Mouse (Mus musculus) neural tube, embryonic 12.5 days (tissue): ENCODE measurements around the gene Rnase1. TPM values are rescaled to one million over a fixed set of nuclear protein-coding genes. Genes with fewer than 3 reads are reported as not detected.

Experiments used
- ATAC-seq: fragments of 200-750 bp; cut with Nextera tagmentation; 2 replicates; pipeline ENCODE4 v1.8.0; 2017; ENCODE audit warnings: low read depth, mild to moderate bottlenecking, moderate TSS enrichment, moderate library complexity; ENCODE audit not compliant: low FRiP score
- H3K27ac ChIP-seq: fragments of 300-500 bp; sonication (generic); 2 replicates; pipeline ENCODE4 v1.5.1; 2016
- H3K27me3 ChIP-seq: fragments of 300-500 bp; sonication (generic); replicated peaks from 2 replicates; pipeline ENCODE4 v1.6.1; 2016; ENCODE audit warnings: mild to moderate bottlenecking
- H3K36me3 ChIP-seq: fragments of 300-500 bp; sonication (generic); 2 replicates; pipeline ENCODE4 v1.6.1; 2016; ENCODE audit warnings: mild to moderate bottlenecking
- H3K4me1 ChIP-seq: fragments of 300-500 bp; sonication (generic); 2 replicates; pipeline ENCODE4 v1.6.1; 2016
- H3K4me2 ChIP-seq: fragments of 300-500 bp; sonication (generic); replicated peaks from 2 replicates; pipeline ENCODE4 v1.6.1; 2016; ENCODE audit warnings: mild to moderate bottlenecking
- H3K4me3 ChIP-seq: fragments of 300-500 bp; sonication (generic); 2 replicates; pipeline ENCODE4 v1.5.1; 2016
- H3K9ac ChIP-seq: fragments of 300-500 bp; sonication (generic); 2 replicates; pipeline ENCODE4 v1.6.1; 2016; ENCODE audit warnings: mild to moderate bottlenecking
- H3K9me3 ChIP-seq: fragments of 300-500 bp; sonication (generic); 2 replicates; pipeline ENCODE4 v1.6.1; 2016; ENCODE audit warnings: mild to moderate bottlenecking
- WGBS: fragments of 180-500 bp; shearing (Covaris S2); methylation state at CpG from one replicate; pipeline ENCODE4 v1.1.7; 2016; 5-methylcytosine and 5-hydroxymethylcytosine counted together
- polyA plus RNA-seq: library from polyadenylated mRNA; unstranded; fragments of >200 nt; fragmentation: Nextera tagmentation; extraction: Ambion mirVana; gene quantifications from 2 replicates; pipeline ENCODE4 v1.2.1, GENCODE M21; 2016

Gene Rnase1
- polyA plus RNA-seq, 1 experiment from 2014 or later = 0.39 TPM

GRCm38 (mm10) chr14:51156056-51156735, 9.6 kb upstream of the Rnase1 start:
- H3K4me3 ChIP-seq = no peak overlapping the region
- 82% methylated on average over 5 of the region's 5 CpGs for WGBS
- H3K27ac ChIP-seq = no peak overlapping the region
- H3K4me2 ChIP-seq = no peak overlapping the region
- no peaks in the 10 kb centered on the region for H3K27me3 ChIP-seq
- H3K9me3 ChIP-seq = no peaks in the 10 kb centered on the region
- no peaks in the 10 kb centered on the region for H3K4me1 ChIP-seq
- H3K36me3 ChIP-seq = no peaks in the 10 kb centered on the region
- no peak overlapping the region for H3K9ac ChIP-seq
- no peak for ATAC-seq

GRCm38 (mm10) chr14:51152249-51152870, 5.8 kb upstream of the Rnase1 start:
- no peak for ATAC-seq
- Histone ChIP-seq H3K27ac (no peak overlapping the region), H3K4me2 (no peak overlapping the region), H3K36me3 (no peaks in the 10 kb centered on the region), H3K4me1 (no peaks in the 10 kb centered on the region), H3K27me3 (no peaks in the 10 kb centered on the region), H3K4me3 (no peak overlapping the region), H3K9ac (no peak overlapping the region), H3K9me3 (no peaks in the 10 kb centered on the region)
- 87% methylated on average over 5 of the region's 5 CpGs for WGBS

GRCm38 (mm10) chr14:51150206-51150831, 3.7 kb upstream of the Rnase1 start:
- 86% methylated on average over 3 of the region's 3 CpGs for WGBS
- no peak overlapping the region for H3K9ac ChIP-seq
- no peak overlapping the region for H3K27ac ChIP-seq
- H3K27me3 ChIP-seq = no peaks in the 10 kb centered on the region
- H3K36me3 ChIP-seq = no peaks in the 10 kb centered on the region
- no peak overlapping the region for H3K4me3 ChIP-seq
- no peak overlapping the region for H3K4me2 ChIP-seq
- ATAC-seq = no peak
- H3K9me3 ChIP-seq = no peaks in the 10 kb centered on the region
- H3K4me1 ChIP-seq = peaks cover 4% of the 10 kb centered on the region; the same call in 1 of the 2 replicates

GRCm38 (mm10) chr14:51149164-51149563, 2.6 kb upstream of the Rnase1 start:
- Histone ChIP-seq H3K4me3 (no peak overlapping the region), H3K4me2 (no peak overlapping the region), H3K4me1 (peaks cover 4% of the 10 kb centered on the region; the same call in 1 of the 2 replicates), H3K9me3 (no peaks in the 10 kb centered on the region), H3K9ac (no peak overlapping the region), H3K27me3 (no peaks in the 10 kb centered on the region), H3K36me3 (no peaks in the 10 kb centered on the region), H3K27ac (no peak overlapping the region)
- ATAC-seq = no peak
- 53% methylated on average over 5 of the region's 5 CpGs for WGBS

DNA sequence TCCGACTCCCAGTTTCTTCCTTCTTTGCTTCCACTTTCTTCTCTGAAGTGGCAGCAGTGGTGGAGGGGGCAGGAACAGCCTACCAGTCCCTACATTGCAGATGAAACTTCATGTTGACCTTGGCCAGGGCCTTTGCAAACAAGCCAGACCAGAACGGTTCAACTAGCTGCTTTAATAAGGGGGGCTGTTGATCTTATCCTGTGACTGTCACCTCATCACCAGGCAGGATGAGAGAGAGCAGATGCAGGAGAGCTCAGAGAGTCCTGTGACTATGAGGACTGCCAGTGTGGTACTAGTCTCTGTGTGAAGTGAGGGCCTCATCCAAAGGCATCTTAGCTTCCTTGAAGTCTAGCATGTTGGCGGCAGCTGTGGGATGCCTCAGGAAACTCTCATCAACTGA, 1.4 kb upstream of the Rnase1 start:
- H3K9ac ChIP-seq = no peak overlapping the region
- WGBS = 72% methylated on average over 3 of the region's 3 CpGs
- no peaks in the 10 kb centered on the region for H3K9me3 ChIP-seq
- H3K4me1 ChIP-seq = peaks cover 4% of the 10 kb centered on the region; the same call in 1 of the 2 replicates
- no peaks in the 10 kb centered on the region for H3K36me3 ChIP-seq
- no peak overlapping the region for H3K4me3 ChIP-seq
- no peak overlapping the region for H3K4me2 ChIP-seq
- H3K27ac ChIP-seq = no peak overlapping the region
- no peaks in the 10 kb centered on the region for H3K27me3 ChIP-seq
- ATAC-seq = no peak

DNA sequence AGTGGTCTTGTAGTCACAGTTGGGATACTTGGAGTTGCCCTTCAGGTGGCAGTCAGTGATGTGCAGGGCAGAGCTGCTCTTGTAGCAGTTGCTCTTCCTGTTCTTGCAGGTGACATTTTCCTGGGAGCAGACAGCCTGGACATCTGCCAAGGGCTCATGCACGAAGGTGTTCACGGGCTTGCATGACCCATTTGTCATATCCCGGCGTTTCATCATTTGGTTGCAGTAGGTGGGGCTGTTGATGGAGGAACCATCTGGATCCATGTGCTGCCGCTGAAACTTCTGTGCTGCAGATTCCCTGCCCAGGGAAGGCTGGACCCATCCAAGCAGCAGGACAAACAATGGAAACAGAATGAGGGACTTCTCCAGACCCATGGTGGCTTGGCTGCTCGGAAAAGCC, 1.1 kb downstream of the Rnase1 start:
- H3K27me3 ChIP-seq = no peaks in the 10 kb centered on the region
- H3K4me1 ChIP-seq = peaks cover 4% of the 10 kb centered on the region; the same call in 1 of the 2 replicates
- WGBS = 87% methylated on average over 6 of the region's 6 CpGs
- no peak overlapping the region for H3K4me3 ChIP-seq
- no peaks in the 10 kb centered on the region for H3K36me3 ChIP-seq
- H3K4me2 ChIP-seq = no peak overlapping the region
- no peak for ATAC-seq
- H3K27ac ChIP-seq = no peak overlapping the region
- H3K9ac ChIP-seq = no peak overlapping the region
- H3K9me3 ChIP-seq = no peaks in the 10 kb centered on the region

DNA sequence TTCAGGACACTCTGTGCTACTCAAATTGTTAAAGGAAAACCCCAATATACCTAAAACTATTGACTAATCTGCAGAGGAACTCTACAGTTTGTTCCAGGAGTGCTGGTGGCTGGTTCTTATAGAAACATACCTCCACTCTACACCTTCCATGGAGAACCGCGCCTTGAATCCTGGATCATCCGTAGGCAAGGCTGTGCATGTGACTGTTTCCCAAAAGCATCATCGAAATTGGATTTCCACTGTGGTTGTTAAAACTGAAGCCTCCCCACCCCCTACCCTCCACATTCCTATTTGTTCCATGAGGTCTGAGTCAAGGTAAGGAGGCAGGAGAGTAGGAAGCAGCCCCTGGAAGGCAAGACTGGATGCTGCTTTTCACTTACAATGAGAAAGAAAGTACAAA, 2.1 kb downstream of the Rnase1 start:
- Histone ChIP-seq H3K4me3 (no peak overlapping the region), H3K4me2 (no peak overlapping the region), H3K9me3 (no peaks in the 10 kb centered on the region), H3K9ac (no peak overlapping the region), H3K36me3 (no peaks in the 10 kb centered on the region), H3K27ac (no peak overlapping the region), H3K4me1 (peaks cover 4% of the 10 kb centered on the region; the same call in 1 of the 2 replicates), H3K27me3 (no peaks in the 10 kb centered on the region)
- WGBS = 97% methylated on average over 4 of the region's 4 CpGs
- no peak for ATAC-seq

GRCm38 (mm10) chr14:51143937-51144336, 2.6 kb downstream of the Rnase1 start:
- H3K27me3 ChIP-seq = no peaks in the 10 kb centered on the region
- no peak overlapping the region for H3K4me3 ChIP-seq
- no peak overlapping the region for H3K27ac ChIP-seq
- 82% methylated on average over 2 of the region's 2 CpGs for WGBS
- H3K4me1 ChIP-seq = peaks cover 4% of the 10 kb centered on the region; the same call in 1 of the 2 replicates
- no peak for ATAC-seq
- H3K4me2 ChIP-seq = no peak overlapping the region
- no peaks in the 10 kb centered on the region for H3K36me3 ChIP-seq
- no peaks in the 10 kb centered on the region for H3K9me3 ChIP-seq
- no peak overlapping the region for H3K9ac ChIP-seq

GRCm38 (mm10) chr14:51143287-51143686, 3.3 kb downstream of the Rnase1 start:
- H3K27me3 ChIP-seq = no peaks in the 10 kb centered on the region
- H3K36me3 ChIP-seq = no peaks in the 10 kb centered on the region
- H3K4me3 ChIP-seq = no peak overlapping the region
- 84% methylated on average over 4 of the region's 4 CpGs for WGBS
- H3K4me2 ChIP-seq = no peak overlapping the region
- ATAC-seq = no peak
- no peaks in the 10 kb centered on the region for H3K9me3 ChIP-seq
- H3K27ac ChIP-seq = no peak overlapping the region
- H3K9ac ChIP-seq = no peak overlapping the region
- peaks cover 4% of the 10 kb centered on the region; the same call in 1 of the 2 replicates for H3K4me1 ChIP-seq

DNA sequence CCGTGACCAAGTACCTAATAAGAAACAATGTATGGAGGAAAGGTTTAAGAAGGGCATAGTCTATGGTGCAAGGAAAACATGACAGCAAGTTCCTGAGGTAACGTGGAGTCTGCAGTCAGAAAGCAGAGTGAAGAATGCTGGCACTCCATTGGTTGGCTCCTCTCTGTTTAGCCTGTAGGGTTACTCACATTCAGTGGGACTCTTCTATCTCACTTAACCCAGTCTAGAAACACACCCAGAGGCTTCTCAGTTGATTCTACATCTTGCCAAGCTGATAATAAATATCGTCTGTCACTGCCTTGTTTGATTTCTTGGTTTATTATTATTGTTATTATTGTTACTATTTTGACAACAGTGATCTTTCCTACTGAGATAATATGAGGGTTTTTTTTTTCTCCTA, 4.0 kb downstream of the Rnase1 start:
- Histone ChIP-seq H3K4me2 (no peak overlapping the region), H3K27ac (no peak overlapping the region), H3K36me3 (no peaks in the 10 kb centered on the region), H3K9ac (no peak overlapping the region), H3K4me3 (no peak overlapping the region), H3K9me3 (no peaks in the 10 kb centered on the region), H3K4me1 (peaks cover 4% of the 10 kb centered on the region; the same call in 1 of the 2 replicates), H3K27me3 (no peaks in the 10 kb centered on the region)
- WGBS = 81% methylated on average over 3 of the region's 3 CpGs
- ATAC-seq = no peak

DNA sequence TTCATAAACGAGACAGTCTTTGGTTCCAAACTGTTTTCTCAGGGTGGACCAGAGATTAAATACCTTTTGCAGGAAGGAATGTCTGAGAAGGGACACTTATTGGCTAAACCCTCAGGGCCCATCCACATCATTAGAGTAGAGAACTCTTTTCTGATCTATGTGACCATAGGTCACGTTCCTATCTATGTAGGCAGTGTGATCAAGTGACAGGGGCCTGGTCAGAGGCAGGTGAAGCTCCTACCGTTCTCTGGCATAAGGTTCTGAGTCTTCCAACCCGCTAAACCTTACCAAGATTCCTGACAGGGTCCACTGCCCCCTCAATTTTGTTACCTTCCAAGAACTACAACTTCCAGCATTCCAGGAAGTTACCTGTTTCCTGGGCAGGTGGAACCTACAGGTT, 4.5 kb downstream of the Rnase1 start:
- H3K36me3 ChIP-seq = no peaks in the 10 kb centered on the region
- peaks cover 4% of the 10 kb centered on the region; the same call in 1 of the 2 replicates for H3K4me1 ChIP-seq
- no peaks in the 10 kb centered on the region for H3K27me3 ChIP-seq
- H3K9me3 ChIP-seq = no peaks in the 10 kb centered on the region
- no peak for ATAC-seq
- H3K27ac ChIP-seq = no peak overlapping the region
- H3K4me2 ChIP-seq = no peak overlapping the region
- 84% methylated on average over 4 of the region's 4 CpGs for WGBS
- H3K4me3 ChIP-seq = no peak overlapping the region
- no peak overlapping the region for H3K9ac ChIP-seq

DNA sequence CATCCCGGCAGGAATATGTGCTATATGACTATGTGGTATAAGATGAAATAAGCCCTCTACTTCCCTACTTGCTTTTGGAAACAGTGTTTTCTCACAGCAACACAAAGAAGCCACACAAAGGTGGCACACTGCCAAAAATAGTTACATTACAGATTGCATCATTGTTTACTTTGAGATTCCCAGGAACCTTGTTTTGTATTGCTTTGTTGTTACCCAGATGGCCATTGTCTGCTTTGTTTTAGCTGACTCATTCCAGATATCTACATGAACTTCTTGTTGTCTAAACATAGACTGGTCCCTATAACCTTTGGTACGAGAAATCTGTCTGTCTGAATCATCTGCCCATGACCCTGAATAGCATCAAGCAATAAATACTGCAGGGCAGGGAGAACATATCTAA, 6.2 kb downstream of the Rnase1 start:
- Histone ChIP-seq H3K9me3 (no peaks in the 10 kb centered on the region), H3K36me3 (no peaks in the 10 kb centered on the region), H3K4me3 (no peak overlapping the region), H3K27ac (no peak overlapping the region), H3K4me2 (no peak overlapping the region), H3K9ac (no peak overlapping the region), H3K4me1 (no peaks in the 10 kb centered on the region), H3K27me3 (no peaks in the 10 kb centered on the region)
- no peak for ATAC-seq
- 80% methylated on average over 2 of the region's 2 CpGs for WGBS
